Mouse (Mus musculus) kidney, embryonic 14.5 days (tissue): Measurements from ENCODE around the gene Teddm1b. TPM values are rescaled to one million over a fixed set of nuclear protein-coding genes. Genes with fewer than 3 reads are reported as not detected.
"Not testable (repeated sequence)": the region's sequence is repeated elsewhere in the genome, so short reads cannot be mapped to it uniquely, and the experiment has no call there.

Experiments
- ATAC-seq: fragments of 200-750 bp; cut with Nextera tagmentation; 2 replicates; pipeline ENCODE4 v1.8.0; 2017; ENCODE audit warnings: moderate number of reproducible peaks, mild to moderate bottlenecking, moderate TSS enrichment, moderate library complexity; ENCODE audit not compliant: low FRiP score, low TSS enrichment
- H3K27ac ChIP-seq: fragments of 300-500 bp; sonication (generic); 2 replicates; pipeline ENCODE4 v1.5.1; 2014; ENCODE audit warnings: low read depth, mild to moderate bottlenecking, low read length, moderate library complexity, mixed read lengths
- H3K27me3 ChIP-seq: fragments of 300-500 bp; sonication (generic); 2 replicates; pipeline ENCODE4 v1.6.1; 2014; ENCODE audit warnings: mild to moderate bottlenecking, low read length; ENCODE audit not compliant: control insufficient read depth, insufficient read depth
- H3K36me3 ChIP-seq: fragments of 300-500 bp; sonication (generic); 2 replicates; pipeline ENCODE4 v1.6.1; 2014; ENCODE audit warnings: low read length, mixed read lengths; ENCODE audit not compliant: control insufficient read depth, insufficient read depth
- H3K4me1 ChIP-seq: fragments of 300-500 bp; sonication (generic); 2 replicates; pipeline ENCODE4 v1.6.1; 2014; ENCODE audit warnings: low read length, mixed read lengths; ENCODE audit not compliant: control insufficient read depth, insufficient read depth
- H3K4me2 ChIP-seq: fragments of 300-500 bp; sonication (generic); replicated peaks from 2 replicates; pipeline ENCODE4 v1.6.1; 2014; ENCODE audit warnings: low read depth, mild to moderate bottlenecking, low read length
- H3K4me3 ChIP-seq: fragments of 300-500 bp; sonication (generic); 2 replicates; pipeline ENCODE4 v1.5.1; 2014; ENCODE audit warnings: mild to moderate bottlenecking, low read length
- H3K9ac ChIP-seq: fragments of 300-500 bp; sonication (generic); 2 replicates; pipeline ENCODE4 v1.6.1; 2014; ENCODE audit warnings: low read depth, mild to moderate bottlenecking, low read length, moderate library complexity
- H3K9me3 ChIP-seq: fragments of 300-500 bp; sonication (generic); 2 replicates; pipeline ENCODE4 v1.6.1; 2016; ENCODE audit warnings: low read length; ENCODE audit not compliant: control insufficient read depth
- WGBS: fragments of 180-500 bp; shearing (Covaris S2); extraction: QIAGEN DNeasy Blood & Tissue Kit; methylation state at CpG from one replicate; pipeline ENCODE4 v1.1.7; 2014; 5-methylcytosine and 5-hydroxymethylcytosine counted together
- polyA plus RNA-seq: library from polyadenylated mRNA; unstranded; fragments of >200 nt; fragmentation: Nextera tagmentation; extraction: Ambion mirVana; gene quantifications from 2 replicates; pipeline ENCODE4 v1.2.1, GENCODE M21; 2014

The Teddm1b gene
- polyA plus RNA-seq, 1 experiment from 2014 or later: 0.51 TPM

DNA sequence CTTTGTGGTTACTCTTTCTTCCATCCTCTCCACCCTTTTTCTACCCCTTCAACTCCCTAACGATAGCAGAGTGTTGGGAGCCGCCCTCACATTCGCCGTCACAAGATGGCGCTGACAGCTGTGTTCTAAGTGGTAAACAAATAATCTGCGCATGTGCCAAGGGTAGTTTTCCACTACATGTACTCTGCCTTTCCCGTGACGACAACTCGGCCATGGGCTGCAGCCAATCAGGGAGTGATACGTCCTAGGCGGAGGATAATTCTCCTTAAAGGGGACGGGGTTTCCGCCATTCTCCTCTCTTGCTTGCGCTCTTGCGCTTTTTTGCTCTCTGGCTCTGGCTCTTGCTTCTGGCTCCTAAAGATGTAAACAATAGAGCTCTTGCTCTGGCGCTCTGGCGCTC, 6.2 kb downstream of the Teddm1b start:
- 94% methylated on average over 17 of the region's 17 CpGs for WGBS
- H3K4me2 ChIP-seq, H3K9ac ChIP-seq, H3K36me3 ChIP-seq, H3K27me3 ChIP-seq, H3K4me3 ChIP-seq, ATAC-seq, H3K9me3 ChIP-seq, H3K27ac ChIP-seq, H3K4me1 ChIP-seq: not testable (repeated sequence)

DNA sequence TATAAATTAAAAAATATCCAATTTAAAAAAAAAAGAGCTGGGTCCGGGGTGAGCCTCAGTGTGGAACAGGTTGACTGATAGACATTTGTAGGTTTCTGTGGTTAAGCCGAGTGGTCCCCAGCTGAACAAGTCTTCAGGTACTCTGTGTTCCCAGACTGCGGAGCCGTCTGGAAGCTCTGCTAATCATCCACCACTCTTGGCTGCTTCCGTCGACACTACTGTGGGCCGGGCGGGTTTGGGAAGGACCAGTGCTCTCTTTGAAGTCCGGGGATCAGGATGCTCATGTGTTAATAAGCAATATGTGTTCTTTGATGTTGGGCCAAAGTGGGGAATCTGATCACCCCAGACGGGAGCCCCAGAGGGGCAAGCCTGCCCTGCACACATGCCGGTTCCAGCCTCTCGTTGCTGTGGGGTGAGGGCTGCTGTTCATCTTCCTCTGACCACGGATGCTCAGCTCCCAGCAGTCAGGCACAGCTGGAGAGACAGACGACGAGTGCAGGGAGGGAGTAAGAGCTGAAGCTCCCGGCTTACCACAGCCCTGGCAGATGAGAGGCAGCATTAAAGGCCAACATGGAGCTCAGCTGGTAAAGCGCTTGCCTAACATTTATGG, 12.0 kb downstream of the Teddm1b start:
- ATAC-seq: peak; percentile 85
- Histone ChIP-seq H3K9ac (no peak overlapping the region), H3K4me2 (no peak overlapping the region), H3K36me3 (no peaks in the 10 kb centered on the region), H3K9me3 (no peaks in the 10 kb centered on the region), H3K27ac (no peak overlapping the region), H3K27me3 (no peaks in the 10 kb centered on the region), H3K4me1 (0 out of 2 replicates have a peak, but pooled peaks cover 4% of the 10 kb centered on the region), H3K4me3 (no peak overlapping the region)
- 17% methylated on average over 17 of the region's 17 CpGs for WGBS

DNA sequence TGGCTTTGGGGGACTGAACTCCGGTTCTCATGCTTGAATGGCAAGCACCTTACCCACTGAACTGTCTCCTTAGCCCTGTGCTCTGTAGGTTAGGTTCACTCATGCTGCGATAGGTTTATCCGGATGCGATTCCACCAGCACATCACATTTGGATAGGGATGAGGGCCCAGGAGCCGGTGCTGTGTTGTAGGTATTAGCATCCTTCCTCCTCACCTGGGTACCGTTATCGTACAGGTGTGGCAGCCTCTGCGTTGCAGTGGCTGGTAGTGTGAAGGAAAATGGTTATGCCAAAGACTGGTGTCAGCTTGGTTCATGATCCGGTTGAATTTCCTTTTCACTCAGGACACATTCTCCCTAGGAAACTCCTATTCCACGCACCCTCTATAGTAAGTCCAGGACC, 16.0 kb downstream of the Teddm1b start:
- Histone ChIP-seq H3K27ac (no peak overlapping the region), H3K4me1 (0 out of 2 replicates have a peak, but pooled peaks cover 4% of the 10 kb centered on the region), H3K9ac (no peak overlapping the region), H3K36me3 (no peaks in the 10 kb centered on the region), H3K4me2 (no peak overlapping the region), H3K9me3 (no peaks in the 10 kb centered on the region), H3K4me3 (no peak overlapping the region), H3K27me3 (no peaks in the 10 kb centered on the region)
- WGBS: 93% methylated on average over 10 of the region's 10 CpGs
- no peak for ATAC-seq

DNA sequence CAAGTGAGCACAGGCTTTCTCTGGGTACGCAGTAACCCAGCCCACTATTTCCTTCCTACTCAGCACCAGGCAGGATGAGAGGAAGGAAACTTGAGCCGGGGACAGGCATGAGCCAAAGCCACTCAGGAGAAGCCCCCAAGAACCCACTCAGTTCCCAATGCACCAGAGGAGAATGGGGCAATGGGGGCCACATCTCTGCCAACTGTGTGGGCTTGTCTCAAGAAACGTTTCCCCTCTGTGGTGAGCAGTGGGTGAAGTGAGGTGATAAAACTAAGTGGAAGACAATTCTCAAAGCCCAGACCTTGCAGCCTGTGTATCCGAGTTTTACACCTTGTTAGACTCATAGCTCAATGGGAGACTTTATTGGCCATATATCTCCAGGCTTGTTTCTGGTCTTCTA, 17.3 kb downstream of the Teddm1b start, which contains the start of gene Teddm1a:
Gene Teddm1a (plus strand): TSS at position 301 of the 400 bp plus-strand sequence.
- H3K36me3 ChIP-seq: no peaks in the 10 kb centered on the region
- WGBS: 35% methylated on average over 4 of the region's 4 CpGs

DNA sequence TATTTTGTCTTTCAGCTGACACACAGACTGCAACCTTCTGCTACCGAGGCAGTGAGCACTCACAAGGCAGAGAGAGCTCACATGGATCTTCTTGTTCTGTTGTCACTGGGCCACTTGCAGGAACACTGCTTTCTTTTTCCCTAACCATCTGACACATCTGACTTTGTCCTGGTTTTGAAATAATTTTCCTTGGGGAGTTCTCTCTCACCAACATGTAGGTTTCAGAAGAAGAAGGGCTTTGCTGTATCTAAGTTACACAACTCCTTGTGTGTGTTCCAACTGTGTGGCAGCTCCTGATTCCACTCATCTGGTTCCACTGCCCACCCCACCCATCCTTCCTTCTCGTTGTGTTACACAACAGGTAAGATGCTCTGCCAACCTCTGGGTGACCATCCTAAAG, 19.6 kb downstream of the Teddm1b start:
- ATAC-seq: no peak
- H3K27me3 ChIP-seq: no peaks in the 10 kb centered on the region
- H3K9ac ChIP-seq: no peak overlapping the region
- H3K4me1 ChIP-seq: 0 out of 2 replicates have a peak, but pooled peaks cover 4% of the 10 kb centered on the region
- H3K4me2 ChIP-seq: no peak overlapping the region
- H3K36me3 ChIP-seq: no peaks in the 10 kb centered on the region
- H3K9me3 ChIP-seq: no peaks in the 10 kb centered on the region
- H3K4me3 ChIP-seq: no peak overlapping the region
- H3K27ac ChIP-seq: no peak overlapping the region
- WGBS: 69% methylated on average over 2 of the region's 2 CpGs

More for the DNA sequence above, 17.3 kb downstream of the Teddm1b start, which contains the start of gene Teddm1a:
- no peak within 1 kb of the TSS for H3K9ac ChIP-seq
- ATAC-seq: no peak
- no peak within 1 kb of the TSS for H3K4me3 ChIP-seq
- H3K27ac ChIP-seq: no peak within 1 kb of the TSS
- no peak within 1 kb of the TSS for H3K4me2 ChIP-seq
- no peaks in the 10 kb centered on the region for H3K9me3 ChIP-seq
- no peaks in the 10 kb centered on the region for H3K27me3 ChIP-seq
- H3K4me1 ChIP-seq: 0 out of 2 replicates have a peak, but pooled peaks cover 4% of the 10 kb centered on the region

DNA sequence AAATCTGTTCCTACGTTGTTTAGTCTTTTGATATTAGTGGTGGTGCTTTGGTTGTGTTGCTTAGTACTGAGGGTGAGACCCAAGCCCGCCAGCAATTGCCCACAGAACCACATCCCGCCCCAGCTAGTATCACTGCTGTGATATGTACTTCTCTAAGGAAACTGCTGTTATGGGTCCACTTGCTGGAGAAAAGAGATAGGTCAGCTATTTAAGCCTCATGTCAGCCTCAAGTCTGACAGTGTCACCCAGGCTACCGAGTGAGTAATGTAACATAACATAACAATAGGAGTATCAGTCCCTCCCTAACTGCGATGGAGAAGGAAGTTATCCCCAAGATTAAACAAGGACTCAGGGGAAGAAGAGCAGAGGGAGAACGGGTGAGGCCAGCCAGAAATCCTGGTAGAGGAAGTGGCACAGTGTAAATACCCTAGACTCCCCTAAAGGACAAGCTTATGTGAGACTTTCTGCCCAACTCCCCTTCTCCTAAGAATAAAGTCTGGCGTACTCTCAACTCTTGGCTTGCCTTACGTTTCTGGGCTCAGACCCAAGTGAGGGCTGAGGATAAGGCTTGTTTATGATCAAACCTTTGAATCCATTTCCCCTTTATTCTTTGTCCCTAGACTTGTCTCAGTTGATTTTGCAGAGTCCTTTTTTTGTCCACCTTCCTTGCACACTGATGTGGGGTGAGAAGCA, 20.2 kb downstream of the Teddm1b start:
- Histone ChIP-seq H3K4me1 (0 out of 2 replicates have a peak, but pooled peaks cover under 1% of the 10 kb centered on the region), H3K27me3 (no peaks in the 10 kb centered on the region), H3K4me3 (no peak overlapping the region), H3K9ac (no peak overlapping the region), H3K36me3 (no peaks in the 10 kb centered on the region), H3K27ac (no peak overlapping the region), H3K4me2 (no peak overlapping the region), H3K9me3 (no peaks in the 10 kb centered on the region)
- ATAC-seq: no peak
- WGBS: 65% methylated on average over 8 of the region's 8 CpGs

DNA sequence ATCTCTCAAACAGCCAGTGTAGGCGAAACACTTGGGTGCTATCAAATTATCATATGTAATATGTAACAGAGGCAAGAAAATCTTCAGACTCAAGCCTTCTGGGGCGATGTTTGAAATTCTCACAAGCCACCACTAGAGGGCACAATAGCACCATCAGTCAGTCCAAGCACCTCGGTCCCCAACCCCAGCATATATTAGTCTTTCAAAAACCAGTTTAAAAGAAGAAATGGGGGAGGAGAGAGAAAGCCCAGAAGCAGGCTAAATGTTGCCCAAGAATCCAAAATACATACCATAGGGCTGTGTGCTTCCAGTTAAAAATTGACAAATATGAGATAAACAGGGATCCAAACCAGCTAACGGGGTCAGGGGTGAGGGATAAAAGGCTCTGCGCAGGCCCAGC, 20.8 kb downstream of the Teddm1b start:
- no peak overlapping the region for H3K4me3 ChIP-seq
- H3K27ac ChIP-seq: no peak overlapping the region
- no peak for ATAC-seq
- no peak overlapping the region for H3K4me2 ChIP-seq
- H3K27me3 ChIP-seq: no peaks in the 10 kb centered on the region
- WGBS: 38% methylated on average over 5 of the region's 5 CpGs
- H3K4me1 ChIP-seq: no peaks in the 10 kb centered on the region
- H3K9ac ChIP-seq: no peak overlapping the region
- H3K9me3 ChIP-seq: no peaks in the 10 kb centered on the region
- no peaks in the 10 kb centered on the region for H3K36me3 ChIP-seq

DNA sequence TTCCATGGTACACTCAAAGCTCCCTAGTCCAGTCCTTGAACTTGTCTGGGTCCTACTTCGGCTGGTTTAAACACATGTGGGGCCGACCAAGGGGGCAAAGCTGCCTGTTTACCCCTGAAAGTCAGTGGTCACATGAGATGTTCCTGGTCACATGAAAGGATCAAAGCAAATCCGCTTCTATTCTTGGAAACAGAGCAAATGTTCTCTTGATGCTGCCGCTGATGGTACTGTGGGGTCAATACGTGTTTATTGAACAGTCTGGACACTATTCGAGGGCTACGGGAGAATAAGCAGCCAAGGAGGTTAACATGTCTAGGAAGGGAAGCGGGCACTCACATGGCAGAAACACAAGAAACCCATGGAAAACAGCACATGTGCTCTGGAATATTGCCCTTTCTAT, 23.1 kb downstream of the Teddm1b start:
- no peak for ATAC-seq
- Histone ChIP-seq H3K4me1 (peaks cover 10% of the 10 kb centered on the region; the same call in 1 of the 2 replicates), H3K9me3 (no peaks in the 10 kb centered on the region), H3K4me3 (no peak overlapping the region), H3K9ac (no peak overlapping the region), H3K4me2 (no peak overlapping the region), H3K36me3 (no peaks in the 10 kb centered on the region), H3K27me3 (no peaks in the 10 kb centered on the region), H3K27ac (no peak overlapping the region)
- WGBS: 83% methylated on average over 8 of the region's 8 CpGs
